Comparison of ENCODE assay signal across 14 mouse cellular contexts in the genomic region with DNA sequence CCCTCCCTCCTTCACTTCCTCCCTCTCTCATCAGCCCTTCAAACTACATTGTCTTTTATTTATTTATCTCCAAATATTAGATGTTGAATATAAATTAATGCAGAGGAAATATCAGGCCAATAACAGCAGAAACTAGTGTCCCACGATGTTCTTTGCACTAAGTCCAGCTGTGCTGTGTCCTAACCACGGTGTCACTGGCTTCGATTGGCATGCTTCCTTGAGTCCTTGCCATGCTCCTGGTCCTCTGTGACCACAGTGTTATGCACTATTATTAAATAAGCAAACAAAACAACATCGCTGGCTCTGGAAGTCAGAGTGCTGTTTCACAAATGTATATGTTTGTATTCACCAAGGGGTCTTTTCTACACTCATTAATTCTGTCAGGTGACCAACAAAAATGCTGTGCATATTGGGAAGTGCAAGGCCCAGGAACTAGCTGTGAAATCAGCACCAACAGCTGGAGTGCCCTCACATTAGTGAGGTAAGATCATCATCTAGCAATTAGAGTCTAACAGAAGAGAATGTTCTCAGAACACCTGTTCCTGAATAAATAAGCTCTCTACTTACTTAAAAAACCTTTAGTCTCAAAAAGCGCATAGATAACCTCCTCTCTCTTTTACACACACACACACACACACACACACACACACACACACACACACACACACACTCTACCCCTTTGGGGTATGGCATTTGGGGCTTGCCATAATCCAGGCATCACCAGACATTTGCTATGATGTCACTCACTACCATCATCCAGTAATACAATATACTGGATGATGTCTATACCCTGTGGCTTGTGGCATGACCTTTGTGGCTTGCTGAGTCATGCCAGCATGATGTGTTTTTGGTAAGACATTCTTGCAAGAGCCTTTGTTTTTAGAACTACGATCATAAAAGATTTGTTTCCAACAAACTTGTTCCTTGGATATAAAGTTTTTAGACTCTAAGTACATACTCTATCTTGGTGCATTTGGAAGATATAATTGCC.
DNase-seq lines count a peak whose midpoint lies in the region; ATAC-seq and TF ChIP-seq lines count a peak whose summit lies in the region.
"Had no signal": no experiment of that assay in that cellular context is flagged by ENCODE, and none has a peak within 500 bp of the region (broad histone marks: within the 10 kb centered on the region; RNA-seq: fewer than 3 reads in every experiment).

No protein-coding gene starts in this region.

- WGBS in lung, embryonic 16.5 days: 62% methylated on average over 6 of the region's 6 CpGs
- 67% methylated on average over 6 of the region's 6 CpGs for WGBS in lung, adult 2 months
- WGBS in intestine, embryonic 15.5 days: 82% methylated on average over 6 of the region's 6 CpGs

- no peak overlapping the region for H3K4me3 ChIP-seq in lung, embryonic 16.5 days (ENCODE audit: low read length)
- H3K4me3 ChIP-seq in lung, adult 2 months (replicated peaks; ENCODE audit: extremely low read depth, low read depth, low read length): no peak overlapping the region
- H3K4me3 ChIP-seq in intestine, embryonic 15.5 days (replicated peaks): no peak overlapping the region
- H3K4me3 ChIP-seq: heart, embryonic 15.5 days had no signal

- no peak for DNase-seq in lung, adult 2 months
- DNase-seq in T-cell, adult 2 months (ENCODE audit: low spot score): peak; percentile 27
- DNase-seq in lung, postnatal 36 days: peak; percentile 23
- peak; percentile 14 for DNase-seq in thymus, postnatal 4 days
- no peak for DNase-seq in kidney, adult 9 months
- no peak for DNase-seq in layer of hippocampus, postnatal 36 days
- DNase-seq: cerebellum, postnatal 25 days; forebrain, postnatal 0 days; gastrocnemius, postnatal 14 days; liver, postnatal 0 days had no signal

- H3K4me2 ChIP-seq in lung, embryonic 16.5 days (ENCODE audit: low read depth, low read length): no peak overlapping the region
- H3K4me2 ChIP-seq in intestine, embryonic 15.5 days (replicated peaks): no peak overlapping the region
- H3K4me2 ChIP-seq: heart, embryonic 15.5 days had no signal

- TF ChIP-seq POLR2A in lung, adult 2 months (IDR thresholded peaks at IDR 0.05; ENCODE audit: borderline replicate concordance, extremely low read depth, low read depth, low read length): no peak

- no peaks in the 10 kb centered on the region for H3K36me3 ChIP-seq in lung, embryonic 16.5 days (ENCODE audit: control insufficient read depth, insufficient read depth, low read length)
- no peaks in the 10 kb centered on the region for H3K36me3 ChIP-seq in intestine, embryonic 15.5 days
- H3K36me3 ChIP-seq: heart, embryonic 15.5 days had no signal

- no peak overlapping the region for H3K9ac ChIP-seq in lung, embryonic 16.5 days (ENCODE audit: low read length)
- H3K9ac ChIP-seq in intestine, embryonic 15.5 days: no peak overlapping the region
- H3K9ac ChIP-seq: forebrain, postnatal 0 days; heart, embryonic 15.5 days; liver, postnatal 0 days had no signal

- no peaks in the 10 kb centered on the region for H3K9me3 ChIP-seq in lung, embryonic 16.5 days (ENCODE audit: control insufficient read depth, low read length)
- no peaks in the 10 kb centered on the region for H3K9me3 ChIP-seq in intestine, embryonic 15.5 days
- H3K9me3 ChIP-seq: heart, embryonic 15.5 days had no signal

- TF ChIP-seq CTCF in lung, adult 2 months (IDR thresholded peaks at IDR 0.05; ENCODE audit: insufficient read depth, low read length): no peak

- H3K27me3 ChIP-seq in lung, embryonic 16.5 days (ENCODE audit: control insufficient read depth, insufficient read depth, low read depth, low read length): no peaks in the 10 kb centered on the region
- H3K27me3 ChIP-seq in intestine, embryonic 15.5 days (replicated peaks): no peaks in the 10 kb centered on the region
- H3K27me3 ChIP-seq: heart, embryonic 15.5 days had no signal

- ATAC-seq in lung, embryonic 16.5 days (ENCODE audit: low read depth): peak; percentile 56; the same call in 1 of the 2 replicates
- ATAC-seq in intestine, embryonic 15.5 days: no peak
- ATAC-seq: forebrain, postnatal 0 days; hindbrain, postnatal 0 days; liver, postnatal 0 days had no signal

- H3K4me1 ChIP-seq in lung, embryonic 16.5 days (replicated peaks; ENCODE audit: control insufficient read depth, insufficient read depth, low read length): no peaks in the 10 kb centered on the region
- no peaks in the 10 kb centered on the region for H3K4me1 ChIP-seq in lung, adult 2 months (ENCODE audit: control insufficient read depth, insufficient read depth, low read length)
- H3K4me1 ChIP-seq in intestine, embryonic 15.5 days (replicated peaks): no peaks in the 10 kb centered on the region
- H3K4me1 ChIP-seq: heart, embryonic 15.5 days had no signal

- H3K27ac ChIP-seq in lung, embryonic 16.5 days (ENCODE audit: low read length): no peak overlapping the region
- H3K27ac ChIP-seq in intestine, embryonic 15.5 days: no peak overlapping the region
- H3K27ac ChIP-seq: heart, embryonic 15.5 days; hindbrain, postnatal 0 days had no signal

Comparison
In these comparisons a context has a peak if more than half of its experiments do, and no peak if none do; other contexts are left out.
1. DNase-seq: peak in T-cell, adult 2 months (single experiment), lung, postnatal 36 days (single experiment) and thymus, postnatal 4 days (single experiment); none in lung, adult 2 months (single experiment), kidney, adult 9 months (single experiment) and layer of hippocampus, postnatal 36 days (0 of 2).